Mouse (Mus musculus) midbrain, embryonic 11.5 days (tissue): ENCODE measurements at regions not wholly inside any gene's neighbourhood (a gene's known extent, or its start where the extent isn't known, plus 50 kb on each side); places are given as distances from the start of the nearest gene placed in this dataset.
"Not testable (repeated sequence)": the region's sequence is repeated elsewhere in the genome, so short reads cannot be mapped to it uniquely, and the experiment has no call there.

Source experiments
- ATAC-seq: fragments of 200-750 bp; cut with Nextera tagmentation; 2 replicates; pipeline ENCODE4 v1.8.0; 2017; ENCODE audit warnings: moderate TSS enrichment, moderate library complexity; ENCODE audit not compliant: low FRiP score
- DNase-seq: peaks from one replicate; pipeline ENCODE4 v3.0.0; 2015; ENCODE audit warnings: low spot score; ENCODE audit errors: missing footprints
- H3K27ac ChIP-seq: fragments of 300-500 bp; sonication (generic); 2 replicates; pipeline ENCODE4 v1.5.1; 2014; ENCODE audit warnings: low read depth, low read length
- H3K27me3 ChIP-seq: fragments of 300-500 bp; sonication (generic); 2 replicates; pipeline ENCODE4 v1.6.1; 2014; ENCODE audit warnings: mild to moderate bottlenecking, low read length, moderate library complexity, mixed read lengths; ENCODE audit not compliant: control insufficient read depth, insufficient read depth
- H3K36me3 ChIP-seq: fragments of 300-500 bp; sonication (generic); 2 replicates; pipeline ENCODE4 v1.6.1; 2014; ENCODE audit warnings: mild to moderate bottlenecking, low read length, moderate library complexity, mixed read lengths; ENCODE audit not compliant: control insufficient read depth, insufficient read depth
- H3K4me1 ChIP-seq: fragments of 300-500 bp; sonication (generic); 2 replicates; pipeline ENCODE4 v1.6.1; 2014; ENCODE audit warnings: low read length; ENCODE audit not compliant: control insufficient read depth, insufficient read depth
- H3K4me2 ChIP-seq: fragments of 300-500 bp; sonication (generic); 2 replicates; pipeline ENCODE4 v1.6.1; 2014; ENCODE audit warnings: mild to moderate bottlenecking, moderate library complexity
- H3K4me3 ChIP-seq: fragments of 300-500 bp; sonication (generic); 2 replicates; pipeline ENCODE4 v1.5.1; 2014; ENCODE audit warnings: low read depth, low read length
- H3K9ac ChIP-seq: fragments of 300-500 bp; sonication (generic); 2 replicates; pipeline ENCODE4 v1.6.1; 2014; ENCODE audit warnings: low read length
- H3K9me3 ChIP-seq: fragments of 300-500 bp; sonication (generic); 2 replicates; pipeline ENCODE4 v1.6.1; 2016; ENCODE audit warnings: low read length; ENCODE audit not compliant: control insufficient read depth
- WGBS: fragments of 180-500 bp; shearing (Covaris S2); extraction: QIAGEN DNeasy Blood & Tissue Kit; methylation state at CpG from one replicate; pipeline ENCODE4 v1.1.7; 2014; 5-methylcytosine and 5-hydroxymethylcytosine counted together

DNA sequence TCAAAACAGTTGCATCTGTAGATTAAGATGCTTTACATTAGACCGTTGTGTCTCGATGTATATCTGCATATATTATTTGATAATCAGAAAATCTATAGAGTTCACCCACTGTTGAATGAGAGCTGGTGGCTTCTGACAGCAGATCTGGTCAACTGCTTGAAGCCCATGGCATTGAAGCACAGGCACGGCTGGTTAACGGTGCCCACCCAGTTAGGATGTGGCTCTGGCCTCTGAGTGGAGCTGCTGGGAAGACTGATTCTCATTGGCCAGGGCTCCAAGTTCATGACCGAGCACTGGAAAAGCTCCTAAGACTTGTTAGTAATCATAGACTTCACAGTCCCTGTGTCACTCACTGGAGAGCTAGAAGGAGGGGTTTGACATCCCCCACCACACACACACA, 51.2 kb upstream of the Cldn34a start:
- WGBS, result 82% methylated on average over 2 of the region's 5 CpGs
- not testable (repeated sequence) for H3K4me1 ChIP-seq, H3K27me3 ChIP-seq

GRCm38 (mm10) chrX:152505405-152505804, 57.7 kb upstream of the Cldn34a start:
- not testable (repeated sequence) for DNase-seq, H3K27me3 ChIP-seq, H3K4me1 ChIP-seq, H3K4me3 ChIP-seq, H3K36me3 ChIP-seq, ATAC-seq, H3K27ac ChIP-seq, H3K9me3 ChIP-seq, H3K4me2 ChIP-seq, H3K9ac ChIP-seq
- WGBS, result no CpG with 5 or more reads among the region's 3 CpGs

More for the DNA sequence above, 51.2 kb upstream of the Cldn34a start:
- not testable (repeated sequence) for DNase-seq, H3K27ac ChIP-seq, H3K9ac ChIP-seq, H3K4me2 ChIP-seq, H3K4me3 ChIP-seq, H3K9me3 ChIP-seq, H3K36me3 ChIP-seq, ATAC-seq

DNA sequence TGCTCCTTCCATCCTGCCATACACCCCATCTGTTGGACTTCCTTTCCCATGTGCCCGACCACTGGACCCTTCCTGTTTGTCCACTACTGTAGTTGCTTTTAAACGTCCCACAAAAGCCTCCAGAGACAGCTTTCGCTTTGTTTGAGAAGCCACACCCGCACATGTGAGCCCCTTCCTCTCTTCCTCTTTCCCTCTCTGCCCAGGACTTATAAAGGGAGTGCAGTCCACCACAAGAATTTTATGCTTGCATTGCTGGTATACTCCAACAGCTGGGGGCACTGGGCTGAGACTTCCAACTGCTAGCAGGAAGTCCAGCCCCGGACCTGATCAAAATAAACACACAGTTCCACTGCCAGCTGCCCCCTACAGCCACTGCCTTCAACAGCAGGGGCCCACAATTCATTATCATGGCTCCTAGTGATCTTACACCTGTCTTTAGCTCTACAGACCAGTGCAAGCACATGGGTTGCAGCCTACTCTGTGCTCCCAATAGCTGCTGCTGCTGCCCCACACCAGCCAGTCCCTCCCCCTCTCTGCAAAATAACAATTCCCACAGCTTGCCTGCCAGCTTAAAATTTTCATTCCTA, 63.7 kb upstream of the Cldn34a start:
- not testable (repeated sequence) for H3K27ac ChIP-seq, H3K27me3 ChIP-seq, H3K4me1 ChIP-seq, H3K9ac ChIP-seq, H3K9me3 ChIP-seq, DNase-seq, H3K4me3 ChIP-seq, H3K4me2 ChIP-seq, H3K36me3 ChIP-seq, ATAC-seq
- WGBS, result no CpG with 5 or more reads among the region's 5 CpGs

DNA sequence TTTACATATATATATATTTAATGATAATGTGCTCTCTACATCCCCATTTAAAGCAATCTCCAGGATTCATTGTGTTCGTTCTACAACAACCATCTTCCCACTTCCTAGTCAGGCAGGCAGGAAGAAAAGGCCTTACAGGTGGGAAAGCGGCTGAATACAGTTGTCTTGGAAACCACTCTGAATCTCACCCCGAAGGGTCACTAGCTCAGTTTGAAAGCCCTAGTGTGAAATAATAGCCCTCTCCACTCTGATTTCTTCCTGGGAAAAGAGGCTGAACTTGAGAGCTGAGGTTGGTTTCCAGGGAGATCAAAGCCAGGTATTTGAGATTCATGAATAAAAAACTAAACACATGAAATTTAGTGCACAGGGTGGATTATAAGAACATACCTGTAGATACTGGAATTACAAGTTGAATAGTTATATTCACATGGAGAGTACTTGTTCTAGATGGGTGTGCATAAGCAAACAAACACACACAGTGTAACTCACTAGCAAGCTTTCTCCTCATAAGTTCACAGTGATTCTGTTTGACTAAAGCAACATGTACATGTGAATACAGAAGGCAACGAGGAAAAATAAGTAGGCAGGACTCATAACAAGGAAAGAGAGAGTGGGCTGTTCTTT, 91.6 kb upstream of the Cldn34a start:
- H3K4me1 ChIP-seq, result no peaks in the 10 kb centered on the region
- no peak overlapping the region for H3K9ac ChIP-seq
- H3K27me3 ChIP-seq, result peaks cover 13% of the 10 kb centered on the region
- H3K9me3 ChIP-seq, result no peaks in the 10 kb centered on the region
- H3K27ac ChIP-seq, result no peak overlapping the region
- peak; percentile 75 for DNase-seq
- no peak for ATAC-seq
- H3K4me3 ChIP-seq, result no peak overlapping the region
- WGBS, result 57% methylated on average over 4 of the region's 4 CpGs
- no peaks in the 10 kb centered on the region for H3K36me3 ChIP-seq
- no peak overlapping the region for H3K4me2 ChIP-seq

DNA sequence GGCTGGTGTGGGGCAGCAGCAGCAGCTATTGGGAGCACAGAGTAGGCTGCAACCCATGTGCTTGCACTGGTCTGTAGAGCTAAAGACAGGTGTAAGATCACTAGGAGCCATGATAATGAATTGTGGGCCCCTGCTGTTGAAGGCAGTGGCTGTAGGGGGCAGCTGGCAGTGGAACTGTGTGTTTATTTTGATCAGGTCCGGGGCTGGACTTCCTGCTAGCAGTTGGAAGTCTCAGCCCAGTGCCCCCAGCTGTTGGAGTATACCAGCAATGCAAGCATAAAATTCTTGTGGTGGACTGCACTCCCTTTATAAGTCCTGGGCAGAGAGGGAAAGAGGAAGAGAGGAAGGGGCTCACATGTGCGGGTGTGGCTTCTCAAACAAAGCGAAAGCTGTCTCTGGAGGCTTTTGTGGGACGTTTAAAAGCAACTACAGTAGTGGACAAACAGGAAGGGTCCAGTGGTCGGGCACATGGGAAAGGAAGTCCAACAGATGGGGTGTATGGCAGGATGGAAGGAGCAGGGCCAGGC, 56.0 kb upstream of the Gpr173 start:
- no CpG with 5 or more reads among the region's 5 CpGs for WGBS
- H3K36me3 ChIP-seq, H3K4me2 ChIP-seq, H3K9me3 ChIP-seq, H3K27ac ChIP-seq, ATAC-seq, H3K27me3 ChIP-seq, H3K9ac ChIP-seq, DNase-seq, H3K4me3 ChIP-seq, H3K4me1 ChIP-seq: not testable (repeated sequence)

- no CpG with 5 or more reads among the region's 3 CpGs for WGBS
- not testable (repeated sequence) for ATAC-seq, H3K36me3 ChIP-seq, H3K9ac ChIP-seq, H3K27me3 ChIP-seq, H3K27ac ChIP-seq, H3K4me2 ChIP-seq, H3K4me1 ChIP-seq, H3K4me3 ChIP-seq, DNase-seq, H3K9me3 ChIP-seq
Observed at GRCm38 (mm10) chrX:152418512-152418911, 50.0 kb upstream of the Gpr173 start.
